Mouse (Mus musculus): ENCODE results near the gene Tst. TPM values are rescaled to one million over a fixed set of nuclear protein-coding genes. Genes with fewer than 3 reads are reported as not detected.

Gene Tst
- polyA plus RNA-seq, 1 experiment = 39.4 TPM

DNA sequence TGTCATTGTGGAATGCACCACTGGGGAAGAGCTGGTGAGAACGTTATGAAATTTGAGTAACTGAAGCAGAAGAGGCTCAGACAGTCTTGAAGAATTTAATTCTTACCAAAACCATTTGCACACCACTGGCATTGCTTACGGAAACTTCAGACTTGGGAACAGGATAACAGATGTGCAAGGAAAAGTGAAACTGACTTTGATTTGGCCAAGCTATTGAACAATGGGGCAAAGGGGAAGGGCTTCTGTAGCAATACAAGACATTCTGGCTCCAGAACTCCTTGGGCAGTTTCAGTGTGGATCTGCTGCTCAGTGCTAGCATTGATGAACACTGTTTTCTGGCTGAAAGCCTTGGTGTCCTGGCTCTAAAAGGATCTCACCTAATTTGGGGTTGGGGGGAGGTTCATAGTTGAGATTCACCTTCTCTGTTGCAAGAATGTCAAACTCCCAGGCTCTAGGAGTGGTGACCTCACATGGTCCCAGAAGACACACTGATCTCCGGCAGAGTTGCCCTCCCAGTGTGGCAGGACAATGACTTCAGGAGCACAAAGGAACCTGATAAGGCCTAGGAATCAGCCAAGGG lies 54.0 kb downstream of the Tst start:
- DNase-seq (ENCODE audit: low read depth, low spot score) = no peak
- whole genome bisulfite sequencing = 44% methylated on average over 3 of the region's 3 CpGs

Other genes starting within 250 kb of the Tst start
- gene Ift27, start 231.8 kb downstream of the Tst start, polyA plus RNA-seq (2012; rRNA removed) = 22.4 and 27.3 TPM in 2 replicates
- gene Pvalb, start 199.5 kb downstream of the Tst start, polyA plus RNA-seq (2012; rRNA removed) = 1.3 TPM in 1 of 2 replicates, not detected in the other
- gene Ncf4, start 161.1 kb downstream of the Tst start, polyA plus RNA-seq (2012; rRNA removed) = 20.4 and 22.8 TPM in 2 replicates
- 3.1 and 4.7 TPM in 2 replicates for gene Csf2rb2, start 100.2 kb downstream of the Tst start, polyA plus RNA-seq (2012; rRNA removed)
- 7.4 and 11.8 TPM in 2 replicates for gene Csf2rb, start 80.2 kb downstream of the Tst start, polyA plus RNA-seq (2012; rRNA removed)
- not detected in 2 replicates for gene Tex33, start 10.0 kb downstream of the Tst start, polyA plus RNA-seq (2012; rRNA removed)
- gene Mpst, start 509 bp upstream of the Tst start, polyA plus RNA-seq (2012; rRNA removed) = 92.9 and 135 TPM in 2 replicates
- gene Kctd17, start 22.7 kb upstream of the Tst start, polyA plus RNA-seq (2012; rRNA removed) = 30.7 and 33.7 TPM in 2 replicates
- gene Tmprss6, start 62.7 kb upstream of the Tst start, polyA plus RNA-seq (2012; rRNA removed) = 0.05 and 0.20 TPM in 2 replicates
- gene Il2rb, start 89.4 kb upstream of the Tst start, polyA plus RNA-seq (2012; rRNA removed) = 9.6 and 12.4 TPM in 2 replicates
- gene C1qtnf6, start 125.5 kb upstream of the Tst start, polyA plus RNA-seq (2012; rRNA removed) = 12.7 and 13.4 TPM in 2 replicates
- gene Sstr3, start 138.8 kb upstream of the Tst start, polyA plus RNA-seq (2012; rRNA removed) = 0.51 and 0.82 TPM in 2 replicates
- gene Rac2, start 166.9 kb upstream of the Tst start, polyA plus RNA-seq (2012; rRNA removed) = 137 and 139 TPM in 2 replicates
- gene Cyth4, start 191.1 kb upstream of the Tst start, polyA plus RNA-seq (2012; rRNA removed) = 13.0 and 16.3 TPM in 2 replicates

Data from large intestine, adult 2 months (tissue).